Mouse (Mus musculus) G1E (cell line): Measurements from ENCODE around the gene Rnf44. TPM values are rescaled to one million over a fixed set of nuclear protein-coding genes. Genes with fewer than 3 reads are reported as not detected.

Experiments used
- ATAC-seq: 2 replicates; pipeline ENCODE4 v1.8.0; 2016; ENCODE audit warnings: mild to moderate bottlenecking; ENCODE audit not compliant: insufficient number of reproducible peaks, poor library complexity, low FRiP score, severe bottlenecking; ENCODE audit errors: extremely low read depth
- DNase-seq: peaks from one replicate; pipeline ENCODE4 v3.0.0; 2012; ENCODE audit warnings: low spot score
- H3K27me3 ChIP-seq: 2 replicates; pipeline ENCODE4 v1.6.1; 2012; ENCODE audit warnings: mild to moderate bottlenecking, low read length, inconsistent platforms; ENCODE audit not compliant: insufficient read depth
- H3K36me3 ChIP-seq: replicated peaks from 2 replicates; pipeline ENCODE3; 2012; ENCODE audit warnings: mild to moderate bottlenecking, inconsistent platforms
- H3K4me1 ChIP-seq: 2 replicates; pipeline ENCODE4 v1.6.1; 2012; ENCODE audit warnings: low read depth, low read length, inconsistent platforms, mixed read lengths; ENCODE audit not compliant: insufficient read depth
- H3K4me3 ChIP-seq: 2 replicates; pipeline ENCODE4 v1.5.1; 2012; ENCODE audit warnings: low read depth, mild to moderate bottlenecking, inconsistent platforms, low read length, moderate library complexity, mixed read lengths
- H3K9me3 ChIP-seq: replicated peaks from 2 replicates; pipeline ENCODE4 v1.6.1; 2012; ENCODE audit warnings: inconsistent platforms
- CTCF ChIP-seq: IDR thresholded peaks from 2 replicates; pipeline ENCODE4 v1.5.1; 2012; ENCODE audit warnings: low read depth, low read length, inconsistent platforms, mixed read lengths
- GATA1 ChIP-seq: IDR thresholded peaks from 2 replicates; pipeline ENCODE4 v1.6.1; 2012; ENCODE audit warnings: borderline replicate concordance, low read length, inconsistent platforms, mixed read lengths
- GATA2 ChIP-seq: IDR thresholded peaks from 2 replicates; pipeline ENCODE4 v1.6.1; 2012; ENCODE audit warnings: low read depth, low read length, inconsistent platforms, borderline replicate concordance
- POLR2AphosphoS5 ChIP-seq: IDR thresholded peaks from 2 replicates; pipeline ENCODE4 v1.6.1; 2012; ENCODE audit warnings: low read depth, low read length, inconsistent platforms; ENCODE audit not compliant: insufficient replicate concordance
- TAL1 ChIP-seq: conservative IDR thresholded peaks from 2 replicates; pipeline ENCODE4 v1.6.1; 2012; ENCODE audit warnings: low read depth, low read length, inconsistent platforms, mixed read lengths
- polyA plus RNA-seq: library from polyadenylated mRNA; stranded (reverse); fragments of >175 nt; gene quantifications from 2 replicates; pipeline ENCODE4 v1.2.3, GENCODE M21; 2012
- total RNA-seq, 2 experiments: library from RNA; stranded (forward) in 1 of 2; stranded (reverse) in 1 of 2; fragments of 200-1000 nt in 1 of 2; fragments of >200 nt in 1 of 2; fragmentation: Nextera tagmentation in 1 of 2; gene quantifications; 2 replicates each; pipeline ENCODE4 v1.2.3; 2014 to 2017

The Rnf44 gene
- total RNA-seq (2014; fragmentation: Nextera tagmentation), result 81.9 and 86.2 TPM in 2 replicates
- 12.3 and 13.5 TPM in 2 replicates for total RNA-seq (2017)
- 304 and 332 TPM in 2 replicates for polyA plus RNA-seq

DNA sequence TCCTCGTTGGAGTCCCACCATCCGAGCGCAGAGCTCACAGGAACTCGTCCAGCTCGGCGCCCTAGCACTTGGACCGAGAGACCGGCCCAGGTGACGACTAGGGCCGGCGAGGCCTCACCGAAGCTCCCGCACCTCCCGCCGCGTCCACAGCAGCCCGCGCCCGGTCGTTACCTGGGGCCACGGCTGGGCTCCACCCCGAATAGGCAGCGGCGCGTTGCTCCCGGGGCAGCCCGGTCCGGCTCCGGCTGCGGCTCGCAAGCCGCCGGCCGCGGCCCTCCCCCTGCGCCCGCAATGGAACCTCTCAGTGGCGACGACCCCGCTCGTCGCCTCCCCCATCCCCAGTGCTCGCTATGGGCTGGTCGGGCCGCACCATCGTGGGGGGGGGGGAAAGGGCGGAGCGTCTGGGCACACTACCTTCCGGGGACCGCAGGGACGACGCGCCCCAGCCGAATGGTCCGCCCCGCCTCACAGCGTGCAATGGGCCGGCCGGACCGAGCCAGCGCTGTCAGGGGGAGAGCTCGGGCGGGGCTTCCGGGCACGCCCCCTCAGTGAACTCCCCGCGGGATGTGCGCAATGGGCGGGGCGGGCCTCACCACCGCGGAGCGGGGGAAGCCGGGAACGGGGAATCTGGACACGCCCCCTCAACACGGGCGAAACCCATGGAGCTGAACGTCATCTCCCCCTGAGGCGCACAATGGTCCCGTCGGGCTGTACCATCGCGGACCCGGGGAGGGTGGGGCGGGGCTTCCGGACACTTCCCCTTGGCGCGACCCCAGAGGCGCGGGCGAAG lies at the start of gene Rnf44:
Gene Rnf44 (minus strand): TSS at position 350 of the 790 bp plus-strand sequence.
- peaks cover 10% of the 10 kb centered on the region; the same call in 1 of the 2 replicates for H3K27me3 ChIP-seq
- ATAC-seq, result peak; percentile 78
- TF ChIP-seq GATA2, result no peak
- TF ChIP-seq TAL1, result no peak
- peaks cover 22% of the 10 kb centered on the region for H3K36me3 ChIP-seq
- H3K4me3 ChIP-seq, result peak within 1 kb of the TSS; percentile 99
- peak; percentile 97 for DNase-seq
- H3K9me3 ChIP-seq, result no peaks in the 10 kb centered on the region
- peaks cover 40% of the 10 kb centered on the region for H3K4me1 ChIP-seq

DNA sequence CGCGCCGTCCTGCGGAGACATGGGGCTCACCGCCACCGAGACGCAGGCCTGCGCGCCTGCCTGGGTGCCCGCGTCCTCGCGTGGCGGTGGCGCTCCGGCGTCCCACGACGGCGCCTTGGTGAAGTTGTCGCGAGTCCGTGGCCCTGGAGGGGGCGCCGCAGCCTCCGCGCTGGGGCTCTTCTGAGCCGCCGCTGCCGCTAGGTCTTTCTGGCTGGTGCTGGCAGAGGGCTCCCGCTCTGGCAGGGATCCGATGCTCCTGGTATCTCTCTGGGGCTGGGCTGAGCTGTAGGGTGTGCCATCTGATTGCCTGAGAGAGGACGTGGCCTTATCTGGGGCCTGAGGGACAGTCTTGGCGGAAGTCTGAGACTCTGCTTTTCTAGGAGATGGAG lies 44.5 kb upstream of the Rnf44 start:
- ATAC-seq (no peak), DNase-seq (no peak)
- TF ChIP-seq POLR2AphosphoS5 (no peak), CTCF (no peak), TAL1 (no peak), GATA2 (no peak), GATA1 (no peak)
- Histone ChIP-seq H3K4me3 (no peak overlapping the region; the same call in 1 of the 2 replicates), H3K9me3 (peaks cover 10% of the 10 kb centered on the region), H3K27me3 (no peaks in the 10 kb centered on the region; the same call in 1 of the 2 replicates), H3K36me3 (no peaks in the 10 kb centered on the region), H3K4me1 (no peaks in the 10 kb centered on the region)

DNA sequence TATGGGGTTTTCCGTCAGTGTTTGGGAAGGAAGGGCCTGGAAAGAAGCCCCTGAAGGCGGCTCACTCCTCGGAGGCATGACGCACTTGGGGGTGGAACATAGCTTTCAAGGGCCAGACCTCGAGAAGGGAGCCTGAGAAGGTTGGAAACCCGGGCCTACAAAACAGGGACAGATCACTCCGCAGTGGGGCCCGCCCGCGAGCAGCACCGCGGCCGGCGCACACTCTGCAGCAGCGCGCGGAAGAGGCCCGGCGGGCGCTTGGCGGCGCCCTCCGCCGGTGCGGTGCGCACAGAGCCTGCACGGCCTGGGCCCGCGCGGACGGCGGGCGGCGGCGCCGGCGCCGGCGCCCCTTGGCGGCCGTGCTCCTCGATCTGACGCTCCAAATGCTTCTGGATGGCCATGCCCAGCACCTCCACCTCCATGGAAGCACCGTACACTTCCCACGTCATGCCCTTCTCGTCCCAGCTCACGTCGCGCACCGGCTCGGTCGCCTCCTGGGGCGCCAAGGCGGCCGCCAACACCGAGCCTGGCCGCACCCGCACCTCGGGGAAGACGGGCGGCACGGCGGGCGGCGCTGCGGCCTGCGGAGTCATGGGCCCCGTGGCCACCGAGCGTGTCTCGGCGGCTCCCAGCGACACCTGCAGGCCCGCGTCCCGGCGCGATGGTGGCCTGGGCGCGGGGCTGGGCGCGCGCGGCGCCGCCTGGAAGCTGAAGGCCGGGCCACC lies 43.9 kb upstream of the Rnf44 start:
- ATAC-seq (no peak), DNase-seq (peak; percentile 28)
- no peaks in the 10 kb centered on the region for H3K36me3 ChIP-seq
- no peaks in the 10 kb centered on the region; the same call in 1 of the 2 replicates for H3K27me3 ChIP-seq
- TF ChIP-seq TAL1 (no peak), POLR2AphosphoS5 (no peak), GATA1 (no peak), CTCF (no peak), GATA2 (no peak)
- no peak overlapping the region; the same call in 1 of the 2 replicates for H3K4me3 ChIP-seq
- H3K9me3 ChIP-seq, result peaks cover 10% of the 10 kb centered on the region
- no peaks in the 10 kb centered on the region for H3K4me1 ChIP-seq

DNA sequence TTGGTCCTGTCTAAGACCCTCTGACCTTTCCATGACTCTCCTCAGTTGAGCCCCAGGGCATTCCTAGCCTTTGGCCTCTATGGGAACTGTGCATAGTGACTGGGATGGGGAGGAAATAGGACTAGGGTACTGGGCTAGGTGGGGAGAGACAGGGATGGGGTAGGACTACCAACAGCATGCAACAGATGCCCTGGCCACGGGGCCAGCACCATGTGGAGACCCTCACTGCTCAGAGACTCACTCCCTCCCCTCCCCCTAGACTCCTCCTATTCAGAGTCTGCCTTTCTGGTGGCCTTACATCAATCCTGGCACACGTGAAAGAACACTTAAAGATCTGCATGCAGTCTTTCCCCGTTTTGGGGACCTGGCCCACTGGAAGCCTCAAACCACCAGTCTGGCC lies 43.2 kb upstream of the Rnf44 start:
- Histone ChIP-seq H3K4me3 (no peak overlapping the region), H3K4me1 (no peaks in the 10 kb centered on the region), H3K9me3 (peaks cover 10% of the 10 kb centered on the region), H3K27me3 (no peaks in the 10 kb centered on the region; the same call in 1 of the 2 replicates), H3K36me3 (no peaks in the 10 kb centered on the region)
- TF ChIP-seq POLR2AphosphoS5 (no peak), CTCF (no peak), TAL1 (no peak), GATA1 (no peak), GATA2 (no peak)
- DNase-seq (no peak), ATAC-seq (no peak)

DNA sequence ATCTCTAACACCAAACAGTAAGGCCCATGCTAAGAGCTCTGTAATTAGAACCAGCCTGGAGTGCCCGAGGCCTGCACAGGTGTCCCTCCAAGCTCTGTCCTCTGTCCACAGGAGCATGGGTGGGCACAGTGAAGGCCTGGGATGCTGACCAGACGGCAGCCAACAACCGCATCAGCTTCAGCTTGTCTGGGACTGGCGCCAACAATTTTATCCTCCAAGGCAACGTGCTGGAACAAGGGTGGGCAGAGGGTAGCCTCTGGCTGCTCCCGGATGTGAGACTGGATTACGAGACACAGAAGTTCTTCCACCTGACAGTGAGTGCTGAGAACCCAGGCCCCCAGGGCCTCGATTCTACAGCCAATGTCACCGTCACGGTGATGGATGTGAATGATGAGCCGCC lies 32.4 kb upstream of the Rnf44 start:
- no peak for ATAC-seq
- DNase-seq, result no peak
- H3K9me3 ChIP-seq, result peaks cover 5% of the 10 kb centered on the region
- H3K4me1 ChIP-seq, result no peaks in the 10 kb centered on the region
- no peaks in the 10 kb centered on the region for H3K36me3 ChIP-seq
- TF ChIP-seq GATA2, result no peak
- TF ChIP-seq POLR2AphosphoS5, result no peak
- TF ChIP-seq TAL1, result no peak
- TF ChIP-seq CTCF, result no peak
- TF ChIP-seq GATA1, result no peak
- H3K27me3 ChIP-seq, result no peaks in the 10 kb centered on the region; the same call in 1 of the 2 replicates
- H3K4me3 ChIP-seq, result no peak overlapping the region

DNA sequence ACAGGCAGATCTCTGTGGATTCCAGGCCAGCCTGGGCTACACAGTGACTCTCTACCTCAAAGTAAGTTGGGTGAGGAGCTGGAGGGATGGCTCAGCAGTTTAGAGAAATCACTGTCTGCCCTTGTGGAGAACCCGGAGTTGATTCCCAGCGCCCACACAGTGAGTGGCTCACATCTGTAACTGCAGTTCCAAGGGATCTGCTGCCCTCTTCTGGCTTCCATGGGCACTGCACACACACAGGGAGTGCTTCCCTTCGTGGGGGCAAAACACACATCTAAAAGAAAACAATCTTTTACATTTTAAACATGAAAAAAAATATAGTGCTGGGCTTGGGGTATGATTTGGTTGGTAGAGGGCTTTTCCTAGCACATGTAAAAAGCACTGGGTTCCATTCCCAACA lies 29.4 kb upstream of the Rnf44 start:
- Histone ChIP-seq H3K27me3 (peaks cover 2% of the 10 kb centered on the region; the same call in 1 of the 2 replicates), H3K9me3 (peaks cover 5% of the 10 kb centered on the region), H3K36me3 (no peaks in the 10 kb centered on the region), H3K4me1 (no peaks in the 10 kb centered on the region), H3K4me3 (no peak overlapping the region)
- DNase-seq (no peak), ATAC-seq (no peak)
- TF ChIP-seq TAL1 (no peak), GATA2 (no peak), GATA1 (no peak), CTCF (no peak)
